In genomic region chr3:67471408-67472127, GRCm38 (mm10) we compare ENCODE assay signal across 1 mouse cellular context.
TF ChIP-seq lines count a peak whose summit lies in the region.

No protein-coding gene starts in this region.

TF ChIP-seq in MEL, 35 proteins besides CTCF, POLR2A, EP300 and RAD21 (continued from another document):
- TF ChIP-seq POLR2AphosphoS2 (IDR thresholded peaks at IDR 0.05; ENCODE audit: low read length) (no peak), SMC3 (IDR thresholded peaks at IDR 0.05; ENCODE audit: low read depth, low read length) (no peak), MEF2A (IDR thresholded peaks at IDR 0.05; ENCODE audit: extremely low read depth, insufficient replicate concordance, low read depth, low read length, poor library complexity, severe bottlenecking) (no peak), GATA1 (IDR thresholded peaks at IDR 0.05; ENCODE audit: low read depth, low read length) (peak; percentile 64)
